Mouse (Mus musculus) cerebellum, adult 2 months (tissue): Measurements from ENCODE around the gene Pex7. TPM values are rescaled to one million over a fixed set of nuclear protein-coding genes. Genes with fewer than 3 reads are reported as not detected.

ENCODE experiments used
- DNase-seq, 2 experiments: peaks; one replicate each; pipeline ENCODE4 v3.0.0; 2021
- H3K27ac ChIP-seq: fragments of 200-500 bp; 2 replicates; pipeline ENCODE4 v1.5.1; 2012; ENCODE audit warnings: low read length, control low read depth, inconsistent platforms; ENCODE audit not compliant: insufficient read depth
- H3K27me3 ChIP-seq: fragments of 200-500 bp; 2 replicates; pipeline ENCODE4 v1.6.1; 2012; ENCODE audit warnings: inconsistent platforms, mild to moderate bottlenecking, low read length, moderate library complexity; ENCODE audit not compliant: control insufficient read depth, insufficient read depth
- H3K4me1 ChIP-seq: fragments of 200-500 bp; 2 replicates; pipeline ENCODE4 v1.6.1; 2011; ENCODE audit warnings: low read length; ENCODE audit not compliant: control insufficient read depth, insufficient read depth
- H3K4me3 ChIP-seq: fragments of 200-500 bp; replicated peaks from 2 replicates; pipeline ENCODE3; 2011; ENCODE audit warnings: mild to moderate bottlenecking, low read depth, low read length, control low read depth; ENCODE audit not compliant: insufficient read depth
- CTCF ChIP-seq: fragments of 200-500 bp; IDR thresholded peaks from 2 replicates; pipeline ENCODE4 v1.5.1; 2011; ENCODE audit warnings: low read depth, mild to moderate bottlenecking, control low read depth, low read length, moderate library complexity, borderline replicate concordance; ENCODE audit not compliant: insufficient read depth
- POLR2A ChIP-seq: fragments of 200-500 bp; IDR thresholded peaks from 2 replicates; pipeline ENCODE4 v1.6.1; 2011; ENCODE audit warnings: low read length, control low read depth, borderline replicate concordance; ENCODE audit not compliant: insufficient read depth
- WGBS: fragments of 180-500 bp; shearing (Covaris S2); methylation state at CpG from one replicate; pipeline ENCODE4 v1.1.7; 2018; 5-methylcytosine and 5-hydroxymethylcytosine counted together
- polyA plus RNA-seq: library from polyadenylated mRNA; depleted of rRNA; stranded (reverse); fragments of >200 nt; gene quantifications from 2 replicates; pipeline ENCODE4 v1.2.3, GENCODE M21; 2012

The Pex7 gene
- polyA plus RNA-seq, 1 experiment: 39.8 TPM

DNA sequence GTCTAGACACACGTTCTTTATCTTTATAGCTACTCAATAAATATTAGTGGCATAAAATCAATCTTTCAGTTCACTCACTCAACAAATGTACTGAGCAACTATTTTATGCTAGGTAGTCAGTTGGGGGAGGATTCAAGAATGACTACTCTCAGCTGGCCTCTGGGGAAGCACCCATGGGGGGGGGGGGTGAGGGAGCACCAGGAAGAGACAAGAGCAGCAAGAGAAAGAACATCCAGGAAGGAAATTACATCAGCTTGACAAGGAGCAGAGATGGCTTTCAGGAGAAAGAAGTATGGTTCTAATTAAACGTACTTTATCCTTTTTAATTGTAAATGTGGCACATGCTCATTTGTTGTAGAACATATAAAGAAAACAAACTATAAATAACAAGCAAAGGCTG, 53.9 kb downstream of the Pex7 start:
- TF ChIP-seq CTCF (no peak), POLR2A (no peak)
- WGBS: 91% methylated on average over 2 of the region's 2 CpGs
- H3K27me3 ChIP-seq: peaks cover 2% of the 10 kb centered on the region; the same call in 1 of the 2 replicates
- H3K27ac ChIP-seq: no peak overlapping the region
- DNase-seq: no peak
- H3K4me3 ChIP-seq: no peak overlapping the region
- H3K4me1 ChIP-seq: 0 out of 2 replicates have a peak, but pooled peaks cover 7% of the 10 kb centered on the region

DNA sequence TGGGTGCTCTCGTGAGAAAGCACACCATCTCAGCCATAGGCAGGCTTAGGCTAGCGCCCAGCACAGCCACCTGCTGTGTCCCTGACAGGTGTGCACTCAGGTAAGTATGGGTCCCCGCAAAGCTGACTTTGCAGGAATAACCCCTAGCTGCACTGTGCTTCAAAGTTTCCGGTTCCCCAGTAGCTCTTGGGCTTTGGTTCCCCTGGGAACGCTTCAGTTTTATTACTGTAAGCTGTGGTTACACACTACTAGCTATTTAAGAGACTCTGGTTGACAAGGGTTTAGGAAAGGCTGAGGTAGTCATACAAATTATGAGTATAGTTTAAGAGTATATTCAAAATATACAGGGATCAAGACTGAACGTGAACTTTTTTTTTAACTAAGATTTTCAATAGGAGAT, 54.7 kb downstream of the Pex7 start:
- no peak overlapping the region for H3K4me3 ChIP-seq
- no peak for DNase-seq
- 0 out of 2 replicates have a peak, but pooled peaks cover 7% of the 10 kb centered on the region for H3K4me1 ChIP-seq
- no peak overlapping the region for H3K27ac ChIP-seq
- peaks cover 2% of the 10 kb centered on the region; the same call in 1 of the 2 replicates for H3K27me3 ChIP-seq
- 52% methylated on average over 6 of the region's 6 CpGs for WGBS
- no peak for TF ChIP-seq POLR2A
- TF ChIP-seq CTCF: no peak

DNA sequence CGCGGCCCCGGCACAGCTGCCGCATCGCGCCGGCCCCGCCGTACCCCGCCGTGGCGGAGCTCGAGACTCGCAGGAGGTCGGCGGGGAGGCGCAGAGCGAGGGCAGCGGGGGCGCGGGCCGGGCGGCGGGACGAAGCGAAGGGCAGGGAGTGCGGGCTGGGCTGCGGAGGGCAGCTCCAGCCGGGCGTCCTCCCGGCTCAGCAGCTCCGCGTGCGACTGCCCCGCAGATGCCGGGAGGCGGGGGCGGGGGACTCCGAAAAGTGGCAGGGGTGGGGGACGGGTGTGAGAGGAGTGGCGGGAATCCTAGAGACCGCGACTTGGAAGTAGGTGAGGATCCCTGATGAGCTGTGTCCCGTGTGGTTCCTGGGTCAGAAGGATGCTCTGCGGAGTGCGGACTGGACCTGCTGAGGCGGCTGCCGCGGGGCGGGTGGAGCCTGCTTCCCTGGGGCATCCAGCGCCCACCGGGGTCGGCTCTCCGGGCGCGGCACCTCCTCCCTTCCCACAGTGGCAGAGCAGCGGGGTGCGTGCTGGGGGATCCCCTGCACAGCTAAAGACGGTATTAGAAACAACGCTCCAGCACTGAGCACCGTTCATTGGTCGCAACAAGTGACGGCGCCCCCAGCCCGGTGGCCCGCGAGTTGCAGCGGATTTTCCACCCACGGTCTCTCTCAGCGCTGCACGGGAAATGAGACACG, 56.3 kb downstream of the Pex7 start, which contains the start of gene Slc35d3:
Gene Slc35d3, minus strand, starts transcription at position 462 of the 694 bp plus-strand sequence.
- Histone ChIP-seq H3K4me1 (0 out of 2 replicates have a peak, but pooled peaks cover 7% of the 10 kb centered on the region), H3K4me3 (peak within 1 kb of the TSS; percentile 20), H3K27me3 (peaks cover 2% of the 10 kb centered on the region; the same call in 1 of the 2 replicates), H3K27ac (no peak within 1 kb of the TSS)
- TF ChIP-seq POLR2A: no peak
- no peak for TF ChIP-seq CTCF
- DNase-seq: peak; percentile 4 to 23
- under 1% methylated on average over 72 of the region's 72 CpGs for WGBS

DNA sequence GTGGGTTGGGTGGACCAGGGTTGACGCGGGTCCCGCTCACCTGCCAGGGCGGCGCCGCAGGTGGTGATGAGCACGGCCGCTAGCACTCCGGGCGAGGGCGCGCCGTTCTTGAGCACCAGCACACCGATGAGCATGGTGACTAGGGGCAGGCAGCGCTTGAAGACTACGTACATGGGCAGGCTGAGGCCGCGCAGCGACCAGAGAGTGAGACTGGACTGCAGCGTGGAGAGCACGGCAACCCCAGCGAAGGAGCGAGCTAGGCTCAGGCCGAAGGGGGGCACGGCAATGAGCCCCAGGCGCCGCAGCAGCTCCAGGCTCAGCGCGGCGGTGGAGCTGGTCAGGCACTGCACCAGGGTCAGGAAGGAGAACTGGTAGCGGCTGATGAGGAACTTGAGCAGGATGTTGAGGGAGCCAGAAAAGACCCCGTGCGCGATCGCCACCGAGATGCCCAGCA, 56.9 kb downstream of the Pex7 start:
- H3K27me3 ChIP-seq: peaks cover 2% of the 10 kb centered on the region; the same call in 1 of the 2 replicates
- under 1% methylated on average over 36 of the region's 36 CpGs for WGBS
- peak overlapping the region; percentile 20 for H3K4me3 ChIP-seq
- H3K27ac ChIP-seq: no peak overlapping the region
- DNase-seq: peak; percentile 12 to 23
- no peak for TF ChIP-seq POLR2A
- TF ChIP-seq CTCF: no peak
- H3K4me1 ChIP-seq: 0 out of 2 replicates have a peak, but pooled peaks cover 7% of the 10 kb centered on the region

DNA sequence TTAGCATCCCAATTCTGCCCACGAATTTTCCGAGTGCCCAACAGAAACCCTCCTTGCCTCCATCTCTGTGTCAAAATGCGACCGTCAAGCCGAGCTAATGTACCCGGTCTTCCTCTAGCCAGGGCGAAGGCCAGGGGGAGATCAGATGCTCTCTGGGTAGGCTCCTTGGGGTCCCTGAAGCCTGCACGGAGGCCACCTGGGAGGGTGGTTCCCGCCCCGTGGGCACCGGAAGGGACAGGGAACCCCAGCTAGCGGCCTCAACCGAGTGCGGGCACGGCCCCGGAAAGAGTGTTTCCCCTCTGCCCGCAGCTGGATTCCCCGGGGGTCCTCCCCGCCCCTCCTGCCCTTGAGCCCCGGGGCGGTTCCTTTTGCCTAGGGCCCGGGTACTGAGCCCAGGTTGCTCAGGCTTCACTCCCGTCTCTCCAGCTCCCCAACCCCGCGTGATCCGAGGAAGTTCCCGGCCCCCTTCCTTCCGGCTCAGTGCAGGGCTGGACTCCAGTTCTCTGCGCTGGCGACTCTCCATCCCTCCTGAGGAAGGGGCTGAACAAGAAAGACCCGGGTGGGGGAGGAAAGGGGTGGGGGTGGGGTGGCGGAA, 57.6 kb downstream of the Pex7 start:
- peaks cover 2% of the 10 kb centered on the region; the same call in 1 of the 2 replicates for H3K27me3 ChIP-seq
- H3K4me1 ChIP-seq: 0 out of 2 replicates have a peak, but pooled peaks cover 7% of the 10 kb centered on the region
- whole genome bisulfite sequencing: 2% methylated on average over 31 of the region's 32 CpGs
- peak in 1 of 2 experiments; percentile 10 for DNase-seq
- H3K27ac ChIP-seq: no peak overlapping the region
- H3K4me3 ChIP-seq: no peak overlapping the region
- TF ChIP-seq POLR2A (no peak), CTCF (no peak)

DNA sequence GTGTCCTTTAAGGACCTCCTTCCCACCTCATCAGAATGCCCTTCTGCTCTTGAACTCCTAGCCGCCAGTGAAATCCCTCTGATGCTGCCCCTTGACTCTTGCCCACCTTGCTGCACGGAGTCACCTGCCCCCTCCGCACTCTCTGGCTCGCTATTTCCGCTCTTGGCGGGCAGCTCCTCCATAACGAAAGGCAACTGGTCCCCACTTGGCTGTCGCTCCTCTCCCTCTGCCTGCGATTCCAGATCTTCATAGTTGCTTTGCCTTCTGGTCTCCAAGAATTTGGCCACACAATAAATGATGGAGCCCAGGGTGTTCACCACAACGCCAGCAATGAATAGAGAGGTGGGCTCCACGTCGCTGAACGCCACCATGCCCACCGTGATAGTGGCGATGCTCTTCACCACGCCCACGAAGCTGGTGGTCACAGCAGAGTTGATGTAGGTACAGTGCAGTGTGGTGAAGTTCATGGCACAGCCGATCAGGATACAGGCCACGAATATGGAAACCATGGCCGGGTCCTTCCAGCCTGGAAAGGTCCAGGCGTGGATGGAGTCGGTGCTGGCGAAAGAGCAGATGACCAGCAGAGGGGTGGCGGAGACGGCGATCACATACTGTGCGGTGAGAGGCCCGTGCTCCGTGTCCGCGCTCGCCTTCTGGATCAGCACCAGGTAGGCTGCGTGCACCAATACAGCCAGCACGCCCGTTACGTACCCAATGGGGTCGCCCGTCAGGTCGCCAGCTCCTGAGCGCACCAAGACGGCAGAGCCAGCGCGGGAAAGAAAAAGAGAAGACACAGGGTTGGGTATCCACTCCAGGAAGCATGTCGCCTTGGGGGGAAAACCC, 58.3 kb downstream of the Pex7 start:
- Histone ChIP-seq H3K27me3 (peaks cover 2% of the 10 kb centered on the region; the same call in 1 of the 2 replicates), H3K4me3 (peak overlapping the region; percentile 11), H3K4me1 (0 out of 2 replicates have a peak, but pooled peaks cover 7% of the 10 kb centered on the region), H3K27ac (no peak overlapping the region)
- DNase-seq: peak; percentile 5 to 11
- WGBS: 10% methylated on average over 44 of the region's 44 CpGs
- no peak for TF ChIP-seq POLR2A
- no peak for TF ChIP-seq CTCF

DNA sequence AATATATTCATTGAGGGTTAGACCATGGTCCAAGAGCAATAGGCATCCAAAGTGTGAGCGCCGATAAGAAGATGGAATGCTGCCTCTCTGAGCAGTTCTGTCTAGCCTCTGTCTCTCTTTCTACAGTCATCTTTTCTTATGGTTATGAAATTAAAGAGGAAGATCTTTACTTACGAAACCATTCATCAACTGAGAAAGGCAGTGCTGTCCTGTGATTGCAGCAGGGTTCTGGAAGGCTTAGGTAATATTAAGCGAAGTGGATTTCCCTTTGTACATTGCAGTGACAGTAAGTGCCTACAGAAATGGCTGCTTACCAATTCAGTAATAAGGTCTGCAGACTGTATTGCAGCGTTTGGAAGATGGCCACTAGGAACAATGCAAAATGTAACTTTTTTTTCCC, 67.7 kb downstream of the Pex7 start:
- Histone ChIP-seq H3K27ac (no peak overlapping the region), H3K4me3 (no peak overlapping the region), H3K27me3 (no peaks in the 10 kb centered on the region), H3K4me1 (no peaks in the 10 kb centered on the region)
- no peak for DNase-seq
- WGBS: 86% methylated on average over 5 of the region's 5 CpGs
- TF ChIP-seq POLR2A (no peak), CTCF (no peak)
